Mouse (Mus musculus) lung, postnatal 25 days (tissue): ENCODE data around the gene Gna13.

Source experiments
- DNase-seq: peaks from one replicate; pipeline ENCODE4 v3.0.0; 2022; ENCODE audit warnings: low spot score

Gene Gna13

GRCm38 (mm10) chr11:109375412-109375811, 12.8 kb downstream of the Gna13 start:
- DNase-seq = no peak

GRCm38 (mm10) chr11:109376484-109377143, 14.0 kb downstream of the Gna13 start:
- DNase-seq = no peak

GRCm38 (mm10) chr11:109377477-109377876, 14.8 kb downstream of the Gna13 start:
- no peak for DNase-seq

- peak; percentile 64 for DNase-seq
These were observed 15.4 kb downstream of the Gna13 start for GRCm38 (mm10) chr11:109378051-109378450.

- no peak for DNase-seq
These were observed 18.0 kb downstream of the Gna13 start for GRCm38 (mm10) chr11:109380662-109381061.

- DNase-seq = no peak
These were observed 22.7 kb downstream of the Gna13 start for GRCm38 (mm10) chr11:109385296-109385695.

- peak; percentile 36 for DNase-seq
These were observed 26.4 kb downstream of the Gna13 start for GRCm38 (mm10) chr11:109389046-109389445.

GRCm38 (mm10) chr11:109391200-109391599, 28.6 kb downstream of the Gna13 start:
- no peak for DNase-seq

GRCm38 (mm10) chr11:109391760-109392159, 29.1 kb downstream of the Gna13 start:
- DNase-seq = no peak

GRCm38 (mm10) chr11:109392601-109393000, 30.0 kb downstream of the Gna13 start:
- no peak for DNase-seq

- no peak for DNase-seq
These were observed 32.1 kb downstream of the Gna13 start for GRCm38 (mm10) chr11:109394758-109395157.

- no peak for DNase-seq
These were observed 32.7 kb downstream of the Gna13 start for GRCm38 (mm10) chr11:109395291-109395690.

GRCm38 (mm10) chr11:109406431-109406830, 43.8 kb downstream of the Gna13 start:
- DNase-seq = no peak

GRCm38 (mm10) chr11:109410197-109410980, 47.8 kb downstream of the Gna13 start:
- DNase-seq = no peak

- no peak for DNase-seq
These were observed 51.0 kb downstream of the Gna13 start, which contains the start of gene 9930022D16Rik for GRCm38 (mm10) chr11:109413617-109414016. 9930022D16Rik (plus strand) TSS chr11:109413917.

GRCm38 (mm10) chr11:109414802-109415201, 52.2 kb downstream of the Gna13 start:
- DNase-seq = no peak

GRCm38 (mm10) chr11:109416709-109417420, 54.2 kb downstream of the Gna13 start:
- peak; percentile 81 for DNase-seq

GRCm38 (mm10) chr11:109417472-109418040, 54.9 kb downstream of the Gna13 start:
- DNase-seq = no peak

GRCm38 (mm10) chr11:109419461-109419860, 56.8 kb downstream of the Gna13 start:
- DNase-seq = no peak

GRCm38 (mm10) chr11:109419961-109420566, 57.4 kb downstream of the Gna13 start:
- DNase-seq = peak; percentile 67

- DNase-seq = no peak
These were observed 57.9 kb downstream of the Gna13 start for GRCm38 (mm10) chr11:109420567-109420962.

GRCm38 (mm10) chr11:109421205-109421604, 58.6 kb downstream of the Gna13 start:
- DNase-seq = no peak
